Mouse (Mus musculus) brain, embryonic 18.5 days (tissue): ENCODE results near the gene Ubb.

Experiments used
- DNase-seq: peaks from one replicate; pipeline ENCODE4 v3.0.0-alpha.2; 2012; ENCODE audit warnings: low read depth, low spot score

Ubb gene

DNA sequence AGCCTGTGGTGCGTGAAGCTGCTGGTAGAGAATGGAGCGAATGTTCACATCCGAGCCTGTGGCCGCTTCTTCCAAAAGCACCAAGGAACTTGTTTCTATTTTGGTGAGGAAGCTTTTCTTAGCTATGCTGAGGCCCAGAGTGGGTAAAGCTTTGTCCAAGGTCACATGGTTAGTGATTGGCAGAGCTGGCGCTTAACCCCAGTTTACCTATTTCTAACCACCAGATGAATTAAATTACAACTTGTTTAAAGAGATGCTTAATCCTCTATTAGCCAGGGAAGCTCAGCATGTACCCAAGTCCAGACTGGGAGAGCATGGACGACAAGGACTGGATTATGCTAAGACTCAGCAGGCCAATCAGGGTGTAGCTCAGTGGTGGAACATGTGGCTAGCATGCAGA, 32.1 kb downstream of the Ubb start:
- no peak for DNase-seq

GRCm38 (mm10) chr11:62584671-62585206, 33.8 kb downstream of the Ubb start:
- DNase-seq: no peak

DNA sequence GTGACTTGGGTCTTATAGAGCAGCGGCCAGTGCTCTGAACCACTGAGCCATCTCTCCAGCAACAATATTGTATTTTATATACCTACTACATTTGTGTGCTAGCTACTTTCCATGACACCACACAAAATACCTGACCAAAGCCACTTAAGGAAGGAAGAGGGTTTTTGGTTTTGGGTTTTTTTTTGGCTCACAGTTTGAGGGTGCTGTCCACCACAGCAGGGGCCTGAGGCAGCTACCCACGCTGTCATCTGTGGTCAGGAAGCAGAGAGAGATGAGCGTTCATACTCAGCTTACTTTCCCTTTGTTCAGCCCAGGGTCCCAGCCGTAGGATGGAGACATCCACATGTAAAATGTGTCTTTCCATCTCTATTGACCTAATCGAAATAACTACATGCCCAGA, 36.1 kb downstream of the Ubb start:
- no peak for DNase-seq

DNA sequence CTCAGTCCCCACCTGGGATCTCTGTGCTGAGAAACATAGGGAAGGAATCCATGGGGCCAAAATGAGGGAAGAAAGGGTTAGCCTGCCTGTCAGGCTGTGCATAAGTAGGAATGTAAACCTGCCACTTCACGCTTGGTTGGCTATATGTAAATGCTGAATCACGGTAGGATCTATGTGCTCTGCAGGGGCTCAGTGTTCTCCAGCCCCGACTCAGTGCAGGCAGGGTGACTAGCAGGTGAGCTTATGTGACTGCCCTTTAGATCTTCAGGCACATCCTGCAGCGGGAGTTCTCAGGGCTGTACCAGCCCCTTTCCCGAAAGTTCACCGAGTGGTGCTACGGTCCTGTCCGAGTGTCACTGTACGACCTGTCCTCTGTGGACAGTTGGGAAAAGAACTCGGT, 38.4 kb downstream of the Ubb start:
- DNase-seq: no peak

- no peak for DNase-seq
These were observed 40.1 kb downstream of the Ubb start for GRCm38 (mm10) chr11:62591026-62591425.

DNA sequence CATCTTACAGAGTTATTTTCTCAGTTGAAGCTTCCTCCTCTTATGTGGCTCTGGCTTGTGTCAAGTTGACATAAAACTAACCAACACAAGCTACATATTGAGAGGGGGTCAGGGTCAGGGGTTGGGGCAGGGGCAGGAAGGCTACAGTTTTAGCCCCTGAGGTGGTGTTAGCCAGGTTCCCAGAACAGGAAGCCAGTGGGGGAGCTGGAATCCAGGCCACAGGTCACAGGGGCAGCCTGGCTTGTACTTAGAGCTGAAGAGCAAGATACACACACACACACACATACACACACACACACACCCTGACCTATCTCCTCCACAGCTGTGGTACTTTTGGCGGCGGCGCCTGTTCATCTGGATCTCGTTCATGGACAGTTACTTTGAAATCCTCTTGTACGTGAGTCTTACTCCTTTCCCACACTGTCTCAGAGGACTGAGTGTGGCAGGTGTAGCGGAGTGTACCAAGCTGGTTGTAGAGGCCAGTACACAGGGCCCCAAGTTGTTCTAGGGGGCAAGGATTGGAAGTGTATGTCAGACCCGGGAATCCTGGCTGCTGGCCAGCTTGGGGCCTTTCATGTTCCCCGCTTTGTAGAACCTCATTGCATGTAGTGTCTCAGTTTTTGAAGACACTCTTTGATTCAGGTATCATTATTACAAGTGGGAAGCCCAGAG, 41.1 kb downstream of the Ubb start:
- no peak for DNase-seq

DNA sequence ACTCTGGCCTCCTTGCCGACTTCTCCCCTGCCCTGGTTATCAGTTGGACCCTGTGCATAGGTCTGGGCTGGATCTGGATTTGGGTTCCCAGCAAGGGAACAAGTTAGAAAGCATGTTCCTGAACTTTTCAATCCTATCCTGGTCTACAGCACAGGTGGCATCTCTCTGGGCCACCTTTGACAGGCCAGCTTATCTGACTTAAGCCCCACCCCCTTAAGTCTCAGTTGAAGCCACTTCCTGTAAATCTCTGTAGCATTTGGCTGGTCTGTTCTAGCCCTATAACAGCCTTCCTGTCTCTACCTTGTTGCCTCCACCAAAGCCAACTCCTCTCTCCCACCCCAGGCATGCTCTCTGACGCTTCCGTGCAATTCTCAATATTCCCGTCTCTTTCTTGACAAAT, 47.6 kb downstream of the Ubb start:
- no peak for DNase-seq

GRCm38 (mm10) chr11:62601732-62602618, 51.0 kb downstream of the Ubb start:
- DNase-seq: no peak
